Mouse (Mus musculus): ENCODE measurements around the gene Zfp128. TPM values are rescaled to one million over a fixed set of nuclear protein-coding genes. Genes with fewer than 3 reads are reported as not detected.
"Not testable (repeated sequence)": the region's sequence is repeated elsewhere in the genome, so short reads cannot be mapped to it uniquely, and the experiment has no call there.

The Zfp128 gene
- 4.3 and 4.7 TPM in 2 replicates for polyA plus RNA-seq (2014; fragmentation: Nextera tagmentation; extraction: Ambion mirVana)

DNA sequence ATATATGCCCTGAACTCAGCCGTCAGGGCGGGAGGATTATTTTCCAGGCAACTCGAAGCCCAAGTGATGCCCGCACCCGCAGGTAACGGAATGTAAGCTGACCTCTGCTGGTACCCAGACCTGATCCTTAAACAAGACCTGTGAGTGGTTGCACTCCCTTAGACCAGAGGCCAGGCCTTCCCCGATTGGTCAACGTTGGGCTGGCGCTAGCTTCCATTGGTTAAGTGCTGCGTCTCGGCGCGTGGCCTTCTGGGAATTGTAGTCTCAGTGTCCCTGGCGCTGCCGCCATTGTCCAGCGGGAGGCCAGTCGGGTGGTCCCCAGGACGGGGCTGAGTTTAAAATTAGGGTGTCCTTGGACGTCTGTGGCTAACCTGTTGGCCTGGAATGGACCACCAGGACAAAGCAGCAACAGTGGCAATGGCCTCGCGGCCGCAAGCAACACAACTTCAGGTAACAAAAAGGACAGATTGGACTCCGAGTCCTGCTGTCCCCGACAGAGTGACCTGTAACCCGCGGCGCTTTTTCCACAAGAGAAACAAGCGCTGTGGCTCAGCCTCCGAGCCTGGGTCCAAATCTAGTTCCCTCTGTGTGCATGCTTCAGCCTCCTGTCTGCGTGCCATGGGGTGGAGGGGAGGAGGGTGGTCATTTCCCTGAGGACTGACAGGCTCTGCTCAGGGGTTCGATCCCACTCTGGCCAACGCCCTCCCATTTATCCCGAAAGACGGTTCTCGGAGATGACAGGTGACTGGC is at the start of gene Zfp128:
TSS of gene Zfp128 (plus strand) at position 267 of the 750 bp plus-strand sequence.
- TF ChIP-seq CTCF (IDR thresholded peaks at IDR 0.05; ENCODE audit: low read depth): 0 out of 2 replicates have a peak, but pooled peaks have one; percentile 26
- H3K27ac ChIP-seq (ENCODE audit: low read depth): no peak within 1 kb of the TSS
- 0 out of 2 replicates have a peak, but pooled peaks cover 5% of the 10 kb centered on the region for H3K4me1 ChIP-seq (ENCODE audit: insufficient read depth)
- peak within 1 kb of the TSS; percentile 77 for H3K9ac ChIP-seq
- no peaks in the 10 kb centered on the region for H3K27me3 ChIP-seq (ENCODE audit: insufficient read depth, low read length)
- peaks cover 15% of the 10 kb centered on the region; the same call in 1 of the 2 replicates for H3K36me3 ChIP-seq (ENCODE audit: insufficient read depth)
- ATAC-seq (ENCODE audit: insufficient read depth) (peak; percentile 100), DNase-seq (peak; percentile 98)
- H3K4me3 ChIP-seq (ENCODE audit: low read depth, low read length): peak within 1 kb of the TSS; percentile 75
- WGBS: under 1% methylated on average over 35 of the region's 35 CpGs
- H3K9me3 ChIP-seq (ENCODE audit: low read depth, low read length): no peaks in the 10 kb centered on the region
- H3K4me2 ChIP-seq: peak within 1 kb of the TSS; percentile 85

DNA sequence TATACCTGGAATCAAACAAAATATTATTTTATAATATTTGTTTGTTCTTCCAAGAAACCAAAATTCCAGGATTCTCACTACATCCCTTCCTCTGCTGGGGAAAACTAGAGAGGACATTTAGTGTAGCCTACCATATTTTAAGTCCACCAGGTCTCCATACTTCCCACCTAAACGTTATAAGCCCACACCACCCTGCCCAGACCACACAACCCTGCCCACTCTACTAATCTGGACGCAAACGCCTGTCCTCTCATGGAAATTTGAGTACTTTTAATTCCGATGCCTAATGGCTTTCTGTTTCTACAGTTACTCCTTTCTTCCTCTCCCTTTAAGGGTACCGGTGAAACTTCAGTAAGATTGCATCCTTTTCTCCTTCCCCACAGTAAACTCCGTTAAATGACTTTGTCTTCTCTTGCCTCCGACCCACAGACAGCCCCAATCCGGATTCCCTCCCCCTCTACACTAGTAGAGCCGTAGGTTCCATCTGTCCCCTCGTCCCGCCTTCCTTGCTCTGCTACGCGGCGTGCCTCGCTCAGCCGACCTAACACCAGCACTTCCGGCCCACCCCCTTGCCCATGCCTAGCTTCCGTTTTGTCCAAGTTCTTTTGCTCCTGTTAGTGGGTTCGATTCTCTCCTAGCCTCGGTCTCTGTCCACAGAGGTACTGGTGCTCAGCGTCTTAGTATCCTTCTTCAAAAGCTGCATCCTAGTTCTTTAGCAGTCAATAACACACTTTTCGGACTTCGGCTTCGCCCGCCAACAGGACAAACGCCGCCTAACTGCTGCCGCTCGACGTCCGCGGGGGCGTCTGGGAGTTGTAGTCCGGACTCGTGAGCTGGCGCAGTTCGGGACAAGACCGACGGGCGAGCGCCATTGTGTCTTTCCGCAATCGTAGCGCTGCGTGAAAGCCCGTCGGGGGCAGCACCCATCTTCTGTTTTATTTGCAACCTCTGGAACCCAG is 46.5 kb upstream of the Zfp128 start, which contains the start of gene Zfp110:
TSS of gene Zfp110 (plus strand) at position 600 of the 959 bp plus-strand sequence.
- DNase-seq (peak; percentile 95), ATAC-seq (ENCODE audit: insufficient read depth) (peak; percentile 99)
- H3K4me3 ChIP-seq (ENCODE audit: low read depth, low read length): peak within 1 kb of the TSS; percentile 54
- 0 out of 2 replicates have a peak, but pooled peaks have one; percentile 18 for TF ChIP-seq CTCF (IDR thresholded peaks at IDR 0.05; ENCODE audit: low read depth)
- H3K4me1 ChIP-seq (ENCODE audit: insufficient read depth): no peaks in the 10 kb centered on the region
- H3K27ac ChIP-seq (ENCODE audit: low read depth): peak within 1 kb of the TSS; percentile 78
- WGBS: 3% methylated on average over 47 of the region's 47 CpGs
- peaks cover 25% of the 10 kb centered on the region for H3K9me3 ChIP-seq (ENCODE audit: low read depth, low read length)
- peaks cover 34% of the 10 kb centered on the region for H3K36me3 ChIP-seq (ENCODE audit: insufficient read depth)
- H3K9ac ChIP-seq: peak within 1 kb of the TSS; percentile 65
- H3K4me2 ChIP-seq: peak within 1 kb of the TSS; percentile 65
- H3K27me3 ChIP-seq (ENCODE audit: insufficient read depth, low read length): no peaks in the 10 kb centered on the region

DNA sequence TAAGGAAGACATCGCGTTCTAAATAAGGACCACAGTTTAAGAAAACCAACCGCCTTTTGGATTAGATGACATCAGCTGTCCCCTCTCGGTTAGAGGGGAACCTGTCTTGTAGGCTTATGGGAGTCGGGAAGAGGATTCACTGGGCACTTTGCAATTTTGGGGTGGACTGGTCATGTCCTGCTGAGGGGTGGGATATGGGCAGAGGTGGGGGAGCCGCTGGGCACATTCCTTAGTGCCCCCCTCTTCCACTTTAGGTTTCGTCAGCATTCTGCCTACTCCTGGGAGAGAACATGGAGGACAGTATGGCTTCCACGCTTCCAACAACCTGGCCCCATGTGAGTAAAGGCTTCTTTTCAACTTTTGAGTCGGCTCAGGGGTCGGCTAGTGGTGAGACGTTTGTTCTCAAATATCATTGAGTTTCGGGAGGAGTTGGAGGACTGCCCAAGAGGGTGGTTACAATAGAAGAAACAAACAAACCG is 45.7 kb upstream of the Zfp128 start:
- H3K4me1 ChIP-seq (ENCODE audit: insufficient read depth): no peaks in the 10 kb centered on the region
- H3K27me3 ChIP-seq (ENCODE audit: insufficient read depth, low read length): no peaks in the 10 kb centered on the region
- H3K36me3 ChIP-seq (ENCODE audit: insufficient read depth): peaks cover 40% of the 10 kb centered on the region
- peaks cover 32% of the 10 kb centered on the region for H3K9me3 ChIP-seq (ENCODE audit: low read depth, low read length)
- peak overlapping the region; percentile 54 for H3K4me3 ChIP-seq (ENCODE audit: low read depth, low read length)
- WGBS: 25% methylated on average over 13 of the region's 13 CpGs
- no peak overlapping the region; the same call in 1 of the 2 replicates for H3K27ac ChIP-seq (ENCODE audit: low read depth)
- peak; percentile 64 for ATAC-seq (ENCODE audit: insufficient read depth)
- H3K9ac ChIP-seq: peak overlapping the region; percentile 65
- TF ChIP-seq CTCF (IDR thresholded peaks at IDR 0.05; ENCODE audit: low read depth): no peak
- peak overlapping the region; percentile 65 for H3K4me2 ChIP-seq
- peak; percentile 76 for DNase-seq

DNA sequence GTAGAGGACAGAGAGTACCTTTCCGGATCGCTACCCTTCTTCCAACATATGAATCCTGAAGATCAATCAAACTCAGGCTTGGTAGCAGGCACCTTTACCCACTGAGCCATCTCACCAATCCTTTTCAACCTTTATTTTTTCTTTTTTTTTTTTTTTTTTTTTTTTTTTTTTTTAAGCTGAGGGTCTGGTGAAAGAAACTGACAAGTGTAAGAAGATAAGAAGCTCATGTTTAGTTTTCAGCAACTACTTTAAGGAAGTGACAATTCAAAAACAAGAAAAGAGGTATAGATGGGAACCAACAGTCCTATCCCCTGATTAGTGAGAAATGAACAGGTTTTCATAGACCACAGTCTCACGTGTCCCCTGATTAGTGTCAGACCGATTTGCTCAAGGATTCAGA is 45.2 kb upstream of the Zfp128 start:
- H3K4me1 ChIP-seq (ENCODE audit: insufficient read depth): no peaks in the 10 kb centered on the region
- H3K36me3 ChIP-seq (ENCODE audit: insufficient read depth): peaks cover 45% of the 10 kb centered on the region
- ATAC-seq (ENCODE audit: insufficient read depth): no peak
- peaks cover 37% of the 10 kb centered on the region for H3K9me3 ChIP-seq (ENCODE audit: low read depth, low read length)
- H3K4me3 ChIP-seq (ENCODE audit: low read depth, low read length): peak overlapping the region; percentile 54
- H3K27me3 ChIP-seq (ENCODE audit: insufficient read depth, low read length): no peaks in the 10 kb centered on the region
- no peak for TF ChIP-seq CTCF (IDR thresholded peaks at IDR 0.05; ENCODE audit: low read depth)
- no peak overlapping the region for H3K27ac ChIP-seq (ENCODE audit: low read depth)
- DNase-seq: no peak
- no peak overlapping the region; the same call in 1 of the 2 replicates for H3K9ac ChIP-seq
- 97% methylated on average over 4 of the region's 4 CpGs for whole genome bisulfite sequencing
- peak overlapping the region; percentile 65 for H3K4me2 ChIP-seq

DNA sequence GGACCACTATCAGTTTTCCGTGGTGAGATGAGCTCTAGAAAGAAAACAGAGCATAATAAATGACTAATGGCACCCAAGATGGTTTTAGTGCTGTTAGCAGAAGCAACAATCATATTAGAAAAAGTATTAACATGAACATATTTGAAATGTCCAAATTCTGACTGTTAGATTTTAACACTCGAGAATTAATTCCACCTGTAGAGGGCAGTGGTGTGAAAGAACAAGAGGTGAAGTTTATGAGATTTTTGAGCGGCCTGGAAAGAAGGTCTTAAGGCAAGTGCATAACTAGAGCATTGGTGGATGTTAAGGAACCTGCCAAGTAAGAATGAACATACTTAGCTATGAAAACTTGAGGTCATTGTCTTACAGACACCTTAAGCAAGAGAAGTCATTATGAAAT is 6.7 kb upstream of the Zfp128 start:
- H3K27me3 ChIP-seq (ENCODE audit: insufficient read depth, low read length): no peaks in the 10 kb centered on the region
- no peaks in the 10 kb centered on the region for H3K36me3 ChIP-seq (ENCODE audit: insufficient read depth)
- 16% methylated on average over 3 of the region's 3 CpGs for WGBS
- no peak overlapping the region for H3K27ac ChIP-seq (ENCODE audit: low read depth)
- no peak overlapping the region for H3K9ac ChIP-seq
- TF ChIP-seq CTCF (IDR thresholded peaks at IDR 0.05; ENCODE audit: low read depth): peak; percentile 51
- H3K4me2 ChIP-seq: no peak overlapping the region
- no peak overlapping the region for H3K4me3 ChIP-seq (ENCODE audit: low read depth, low read length)
- H3K4me1 ChIP-seq (ENCODE audit: insufficient read depth): no peaks in the 10 kb centered on the region
- no peaks in the 10 kb centered on the region for H3K9me3 ChIP-seq (ENCODE audit: low read depth, low read length)
- ATAC-seq (ENCODE audit: insufficient read depth) (no peak), DNase-seq (peak; percentile 69)

DNA sequence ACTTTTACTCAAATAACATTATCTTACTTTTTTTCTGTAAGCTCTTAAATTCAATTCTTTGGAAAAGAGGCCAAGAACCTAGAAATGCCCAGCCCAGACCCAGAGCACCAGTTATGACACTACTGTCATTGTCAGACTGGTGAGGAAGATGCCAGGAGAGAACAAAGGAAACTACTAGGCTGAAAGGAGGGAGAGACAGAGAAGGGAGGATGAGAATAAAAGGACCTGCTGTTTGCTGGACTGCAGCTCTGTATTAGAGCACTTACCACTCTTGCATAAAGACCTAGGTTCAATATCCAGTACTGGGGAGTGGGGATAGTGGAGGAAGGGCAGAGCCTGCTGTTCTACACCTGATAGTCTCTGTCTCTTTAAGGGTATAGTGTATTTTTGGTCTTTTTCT is 941 bp upstream of the Zfp128 start:
- H3K4me3 ChIP-seq (ENCODE audit: low read depth, low read length): no peak overlapping the region
- 0 out of 2 replicates have a peak, but pooled peaks cover 5% of the 10 kb centered on the region for H3K4me1 ChIP-seq (ENCODE audit: insufficient read depth)
- H3K27me3 ChIP-seq (ENCODE audit: insufficient read depth, low read length): no peaks in the 10 kb centered on the region
- no peak for ATAC-seq (ENCODE audit: insufficient read depth)
- H3K9me3 ChIP-seq (ENCODE audit: low read depth, low read length): no peaks in the 10 kb centered on the region
- H3K27ac ChIP-seq (ENCODE audit: low read depth): no peak overlapping the region
- peaks cover 7% of the 10 kb centered on the region; the same call in 1 of the 2 replicates for H3K36me3 ChIP-seq (ENCODE audit: insufficient read depth)
- TF ChIP-seq CTCF (IDR thresholded peaks at IDR 0.05; ENCODE audit: low read depth): no peak
- DNase-seq: no peak
- no peak overlapping the region for H3K9ac ChIP-seq
- no peak overlapping the region for H3K4me2 ChIP-seq

DNA sequence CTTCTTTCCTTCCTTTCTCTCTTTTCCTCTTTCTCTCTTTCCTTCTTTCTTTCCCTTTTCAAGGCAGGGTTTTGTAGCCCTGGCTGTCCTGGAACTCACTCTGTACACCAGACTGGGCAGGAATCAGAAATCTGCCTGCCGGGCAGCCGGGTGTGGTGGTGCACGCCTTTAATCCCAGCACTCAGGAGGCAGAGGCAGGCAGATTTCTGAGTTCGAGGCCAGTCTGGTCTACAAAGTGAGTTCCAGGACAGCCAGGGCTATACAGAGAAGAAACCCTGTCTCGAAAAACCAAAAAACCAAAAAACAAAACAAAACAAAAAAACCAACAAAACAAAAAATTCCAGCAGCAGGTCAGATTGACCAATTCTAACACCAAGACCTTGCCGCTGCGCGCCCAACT is 480 bp upstream of the Zfp128 start:
- H3K27me3 ChIP-seq (ENCODE audit: insufficient read depth, low read length); H3K36me3 ChIP-seq (ENCODE audit: insufficient read depth); DNase-seq; H3K9ac ChIP-seq; H3K4me1 ChIP-seq (ENCODE audit: insufficient read depth); H3K27ac ChIP-seq (ENCODE audit: low read depth); H3K9me3 ChIP-seq (ENCODE audit: low read depth, low read length): not testable (repeated sequence)
- peak; percentile 6; the same call in 1 of the 2 replicates for ATAC-seq (ENCODE audit: insufficient read depth)
- peak overlapping the region; percentile 75 for H3K4me3 ChIP-seq (ENCODE audit: low read depth, low read length)
- H3K4me2 ChIP-seq: peak overlapping the region; percentile 85
- 41% methylated on average over 8 of the region's 8 CpGs for WGBS

Data from lung, embryonic 14.5 days (tissue).